Mouse (Mus musculus) cerebellum, postnatal 25 days (tissue): ENCODE results near the gene Creld1.

ENCODE experiments used
- DNase-seq, 2 experiments: peaks; one replicate each; pipeline ENCODE4 v3.0.0; 2021; ENCODE audit warnings: mixed read lengths in 2 of 2

Gene Creld1

DNA sequence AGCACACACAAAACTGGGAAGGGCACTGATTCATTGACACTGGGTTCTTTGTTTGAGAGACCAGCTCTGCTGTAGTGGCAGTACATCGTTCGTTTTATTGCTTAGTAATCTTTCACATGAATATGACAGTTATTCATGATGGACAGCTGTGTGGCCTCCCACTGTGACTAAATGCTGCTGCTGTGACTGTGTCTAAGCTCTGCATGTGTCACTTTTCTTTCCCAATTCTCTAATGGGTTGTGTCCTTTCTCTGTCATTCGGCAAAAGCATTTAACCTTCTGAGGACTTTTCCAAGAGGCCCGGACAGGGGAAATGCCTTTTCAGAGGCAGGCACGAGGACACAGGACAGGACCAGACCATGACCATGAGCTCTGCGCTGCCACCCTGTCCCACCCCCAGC, 30.8 kb downstream of the Creld1 start:
- no peak for DNase-seq

GRCm38 (mm10) chr6:113514600-113514999, 31.5 kb downstream of the Creld1 start:
- no peak for DNase-seq

GRCm38 (mm10) chr6:113517434-113518080, 34.5 kb downstream of the Creld1 start:
- no peak for DNase-seq

- no peak for DNase-seq
Observed at GRCm38 (mm10) chr6:113522310-113522709, 39.2 kb downstream of the Creld1 start.

- DNase-seq: no peak
Observed at GRCm38 (mm10) chr6:113523420-113523819, 40.3 kb downstream of the Creld1 start.

DNA sequence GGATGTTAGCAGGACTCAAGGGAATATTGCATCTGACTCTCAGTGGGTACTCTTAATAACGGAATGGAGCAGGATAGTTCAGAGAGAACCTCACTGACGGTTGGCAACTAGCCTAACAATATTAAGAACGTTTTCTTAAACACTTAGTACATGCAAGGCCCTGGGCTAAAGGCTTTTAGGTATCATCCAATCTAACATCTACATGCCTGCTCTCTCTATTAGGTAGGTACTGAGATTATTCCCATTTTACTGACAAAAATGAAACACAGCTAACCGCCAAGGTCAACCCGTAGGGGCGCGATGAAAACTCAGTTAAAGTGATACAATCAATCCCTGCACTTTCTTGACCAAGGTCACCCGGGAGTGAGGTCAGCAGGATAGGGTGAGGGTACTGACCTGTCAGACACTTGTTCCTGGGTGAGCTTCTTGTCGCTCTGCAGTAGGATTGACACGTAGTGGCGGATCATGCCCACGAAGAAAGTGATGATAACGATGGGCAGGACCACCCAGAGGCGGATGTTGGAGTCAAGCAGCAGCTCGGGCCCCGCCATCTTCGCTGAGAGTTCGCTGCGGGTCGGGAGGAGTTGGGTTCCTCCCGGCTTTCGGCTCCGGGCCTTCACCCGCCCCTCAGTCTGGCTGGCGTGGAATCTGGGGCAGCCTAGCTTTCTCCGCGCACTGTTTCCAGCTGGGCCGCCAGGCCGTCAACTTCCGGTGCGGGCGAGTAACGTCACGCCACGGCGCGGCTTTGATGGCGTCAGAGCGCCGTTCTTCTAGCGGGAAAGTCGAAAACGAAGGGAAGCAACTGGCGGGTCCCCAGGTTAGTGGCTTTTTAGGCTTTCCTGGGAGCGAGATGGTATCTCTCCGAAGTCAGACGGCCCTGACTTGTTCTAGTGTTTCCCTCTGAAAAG, 48.1 kb downstream of the Creld1 start, which contains the start of the genes Emc3 and Fancd2:
Gene Emc3, minus strand, starts transcription at position 721 of the 908 bp plus-strand sequence.
Gene Fancd2, plus strand, starts transcription at position 751 of the 908 bp plus-strand sequence.
- peak; percentile 97 for DNase-seq

GRCm38 (mm10) chr6:113531840-113532404, 48.8 kb downstream of the Creld1 start:
- DNase-seq: no peak

- no peak for DNase-seq
Observed at GRCm38 (mm10) chr6:113534886-113535285, 51.8 kb downstream of the Creld1 start.

DNA sequence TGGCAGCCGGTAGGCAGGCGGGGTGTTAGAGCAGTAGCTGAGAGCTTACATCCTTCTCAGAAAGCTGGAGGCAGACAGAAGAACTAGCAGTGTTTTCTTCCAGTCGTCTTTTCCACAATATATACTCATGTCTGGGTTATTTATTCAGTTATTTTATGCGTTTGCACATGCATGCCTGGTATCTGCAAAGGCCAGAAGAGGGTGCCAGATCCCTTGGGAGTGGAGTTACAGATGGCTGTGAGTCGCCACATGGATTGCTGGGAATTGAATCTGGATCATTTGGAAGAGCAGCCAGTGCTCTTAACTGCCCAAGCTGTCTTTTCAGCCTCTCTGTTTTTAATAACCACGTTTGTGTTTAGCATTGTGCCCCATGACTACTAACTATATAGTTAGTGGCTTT, 58.5 kb downstream of the Creld1 start:
- DNase-seq: no peak
